Mouse (Mus musculus) myocyte (in vitro differentiated cells): ENCODE results near the gene Mroh3. TPM values are rescaled to one million over a fixed set of nuclear protein-coding genes. Genes with fewer than 3 reads are reported as not detected.

Experiments
- H3K27me3 ChIP-seq: one replicate; pipeline ENCODE4 v1.6.1; 2011; ENCODE audit not compliant: control insufficient read depth, insufficient read depth, insufficient read length
- H3K36me3 ChIP-seq: one replicate; pipeline ENCODE4 v1.6.1; 2011; ENCODE audit not compliant: control insufficient read depth, insufficient read depth
- H3K4me2 ChIP-seq: one replicate; pipeline ENCODE4 v1.6.1; 2011; ENCODE audit warnings: low read depth, control low read depth
- H3K4me3 ChIP-seq: one replicate; pipeline ENCODE4 v1.5.1; 2011; ENCODE audit warnings: mild to moderate bottlenecking, control low read depth, moderate library complexity
- H3K79me2 ChIP-seq: one replicate; pipeline ENCODE4 v1.6.1; 2011; ENCODE audit not compliant: control insufficient read depth, insufficient read depth
- H3ac ChIP-seq: one replicate; pipeline ENCODE4 v1.6.1; 2011; ENCODE audit not compliant: control insufficient read depth, insufficient read length
- CEBPB ChIP-seq: IDR thresholded peaks from 2 replicates; pipeline ENCODE4 v1.6.1; 2011; ENCODE audit warnings: mild to moderate bottlenecking, moderate library complexity; ENCODE audit not compliant: poor library complexity, insufficient read depth, severe bottlenecking
- E2F4 ChIP-seq: IDR thresholded peaks from one replicate; pipeline ENCODE4 v1.6.1; 2011; ENCODE audit warnings: mild to moderate bottlenecking, control low read depth, moderate library complexity; ENCODE audit not compliant: insufficient read depth
- MAX ChIP-seq: IDR thresholded peaks from one replicate; pipeline ENCODE4 v1.6.1; 2011; ENCODE audit warnings: low read depth, mild to moderate bottlenecking, control low read depth
- MYOD1 ChIP-seq, 3 experiments: IDR thresholded peaks; one replicate each; pipeline ENCODE4 v1.6.1; 2011; ENCODE audit warnings: control low read depth in 2 of 3, low read depth in 2 of 3, mild to moderate bottlenecking in 2 of 3, moderate library complexity in 1 of 3; ENCODE audit not compliant: insufficient read length in 2 of 3, control insufficient read depth in 1 of 3
- MYOG ChIP-seq, 3 experiments: IDR thresholded peaks; one replicate each; pipeline ENCODE4 v1.6.1; 2011; ENCODE audit warnings: control low read depth in 2 of 3, low read depth in 2 of 3, mild to moderate bottlenecking in 2 of 3; ENCODE audit not compliant: insufficient read length in 2 of 3, control insufficient read depth in 1 of 3, insufficient read depth in 1 of 3
- POLR2A ChIP-seq: IDR thresholded peaks from one replicate; pipeline ENCODE4 v1.6.1; 2011; ENCODE audit warnings: low read depth, mild to moderate bottlenecking, control low read depth, moderate library complexity; ENCODE audit not compliant: insufficient read length
- POLR2AphosphoS2 ChIP-seq: IDR thresholded peaks from one replicate; pipeline ENCODE4 v1.6.1; 2011; ENCODE audit warnings: low read depth, control low read depth; ENCODE audit not compliant: insufficient read length
- REST ChIP-seq: IDR thresholded peaks from one replicate; pipeline ENCODE4 v1.6.1; 2011; ENCODE audit warnings: mild to moderate bottlenecking, control low read depth, moderate library complexity; ENCODE audit not compliant: insufficient read depth, insufficient read length
- SRF ChIP-seq: IDR thresholded peaks from one replicate; pipeline ENCODE4 v1.6.1; 2011; ENCODE audit warnings: low read depth; ENCODE audit not compliant: control insufficient read depth, insufficient read length
- TCF12 ChIP-seq: IDR thresholded peaks from one replicate; pipeline ENCODE4 v1.6.1; 2011; ENCODE audit warnings: mild to moderate bottlenecking, control low read depth; ENCODE audit not compliant: poor library complexity, insufficient read depth, severe bottlenecking
- TCF3 ChIP-seq: IDR thresholded peaks from one replicate; pipeline ENCODE4 v1.6.1; 2011; ENCODE audit warnings: low read depth, control low read depth; ENCODE audit not compliant: insufficient read length
- USF1 ChIP-seq: IDR thresholded peaks from one replicate; pipeline ENCODE4 v1.6.1; 2011; ENCODE audit warnings: low read depth, mild to moderate bottlenecking, control low read depth, moderate library complexity
- polyA plus RNA-seq: library from polyadenylated mRNA; unstranded; fragments of >200 nt; fragmentation: generic; extraction: Trizol; gene quantifications from one replicate; pipeline ENCODE4 v1.2.1, GENCODE M21; 2012; ENCODE audit warnings: missing spikeins

The Mroh3 gene
- polyA plus RNA-seq, 1 experiment = 0.16 TPM

DNA sequence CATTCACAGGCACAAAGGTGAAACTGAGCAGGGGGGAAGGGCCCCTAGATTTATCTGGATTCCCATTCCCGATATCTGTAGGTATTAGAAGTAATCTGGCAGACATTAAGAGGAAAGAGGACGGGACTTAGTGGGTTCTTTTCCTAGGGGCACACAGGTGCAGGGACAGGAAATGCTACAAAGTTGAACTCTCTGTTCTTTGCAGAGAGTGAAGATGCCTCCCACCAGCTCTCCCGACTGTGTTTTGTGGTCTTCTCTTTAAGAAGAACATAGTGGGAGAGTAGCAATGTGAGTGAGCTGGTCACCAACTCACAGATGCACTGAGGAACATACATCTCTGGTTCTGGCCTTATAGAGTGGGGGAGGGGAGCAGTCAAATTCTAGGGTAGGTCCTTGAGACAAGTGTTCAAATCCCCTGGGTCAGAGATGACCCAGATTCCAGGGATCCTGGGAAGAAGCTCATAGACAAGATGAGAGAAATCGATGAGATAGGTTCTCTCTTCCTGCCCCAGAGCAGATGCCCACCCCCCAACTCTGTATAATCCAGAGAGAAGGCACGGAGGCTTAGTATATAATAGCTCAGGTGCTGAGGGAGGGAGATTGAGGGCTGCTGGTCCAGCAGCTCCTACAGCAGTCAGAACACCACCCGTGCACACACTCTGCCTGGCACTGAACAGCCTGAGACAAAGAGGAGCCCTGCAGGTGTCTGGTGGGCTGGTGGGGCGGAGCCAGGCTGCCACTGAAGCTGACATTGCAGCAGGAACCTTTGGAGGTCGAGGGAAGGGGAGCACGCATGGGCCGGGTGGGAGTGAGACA is 80.0 kb downstream of the Mroh3 start:
- H3K27me3 ChIP-seq = no peaks in the 10 kb centered on the region
- TF ChIP-seq TCF12 (no peak), MAX (no peak), USF1 (no peak), POLR2AphosphoS2 (no peak), TCF3 (no peak), MYOG (IDR thresholded peaks at IDR 0.05; ENCODE audit: control insufficient read depth in 1 of 3, insufficient read depth in 1 of 3, insufficient read length in 2 of 3, low read depth in 2 of 3) (no peak), SRF (no peak), E2F4 (no peak), REST (no peak), POLR2A (no peak), MYOD1 (IDR thresholded peaks at IDR 0.05; ENCODE audit: control insufficient read depth in 1 of 3, insufficient read length in 2 of 3, low read depth in 2 of 3) (no peak), CEBPB (no peak)

More for the DNA sequence above, 80.0 kb downstream of the Mroh3 start:
- Histone ChIP-seq H3K36me3 (no peaks in the 10 kb centered on the region), H3K4me3 (peak overlapping the region; percentile 57), H3K79me2 (peaks cover 36% of the 10 kb centered on the region), H3K4me2 (peak overlapping the region; percentile 91), H3ac (no peak overlapping the region)

Other genes with a start within 250 kb of the Mroh3 start
- 7.1 TPM for gene Igfn1, start 206.5 kb downstream of the Mroh3 start, polyA plus RNA-seq
- gene Tmem9, start 204.7 kb downstream of the Mroh3 start, polyA plus RNA-seq = 127 TPM
- gene Ascl5, start 162.0 kb downstream of the Mroh3 start, polyA plus RNA-seq = 0.36 TPM
- 177 TPM for gene Cacna1s, start 160.1 kb downstream of the Mroh3 start, polyA plus RNA-seq
- gene Kif21b, start 81.4 kb downstream of the Mroh3 start, polyA plus RNA-seq = 16.8 TPM
- gene Inava, start 21.4 kb upstream of the Mroh3 start, polyA plus RNA-seq = 11.1 TPM
- gene Gpr25, start 48.0 kb upstream of the Mroh3 start, polyA plus RNA-seq = 0.18 TPM
- gene Camsap2, start 133.3 kb upstream of the Mroh3 start, polyA plus RNA-seq = 6.8 TPM
- gene Ddx59, start 202.4 kb upstream of the Mroh3 start, polyA plus RNA-seq = 8.0 TPM